Mouse (Mus musculus) hindbrain, embryonic 16.5 days (tissue): Measurements from ENCODE around the gene Ascl1. TPM values are rescaled to one million over a fixed set of nuclear protein-coding genes. Genes with fewer than 3 reads are reported as not detected.
A peak's percentile ranks its signal among the peaks of the same experiment; 100 is the strongest.

Experiments
- ATAC-seq: fragments of 200-750 bp; cut with Nextera tagmentation; 2 replicates; pipeline ENCODE4 v1.8.0; 2017; ENCODE audit warnings: moderate TSS enrichment, moderate library complexity
- H3K27ac ChIP-seq: fragments of 300-500 bp; sonication (generic); 2 replicates; pipeline ENCODE4 v1.5.1; 2014; ENCODE audit warnings: low read depth, mild to moderate bottlenecking, control low read depth, low read length, moderate library complexity
- H3K27me3 ChIP-seq: fragments of 300-500 bp; sonication (generic); replicated peaks from 2 replicates; pipeline ENCODE4 v1.6.1; 2014; ENCODE audit warnings: low read length; ENCODE audit not compliant: control insufficient read depth, insufficient read depth
- H3K36me3 ChIP-seq: fragments of 300-500 bp; sonication (generic); 2 replicates; pipeline ENCODE4 v1.6.1; 2014; ENCODE audit warnings: mild to moderate bottlenecking, low read length, moderate library complexity, mixed read lengths; ENCODE audit not compliant: control insufficient read depth, insufficient read depth
- H3K4me1 ChIP-seq: fragments of 300-500 bp; sonication (generic); 2 replicates; pipeline ENCODE4 v1.6.1; 2014; ENCODE audit warnings: low read depth, low read length; ENCODE audit not compliant: control insufficient read depth, insufficient read depth
- H3K4me2 ChIP-seq: fragments of 300-500 bp; sonication (generic); 2 replicates; pipeline ENCODE4 v1.6.1; 2014; ENCODE audit warnings: mild to moderate bottlenecking, low read length, control low read depth, moderate library complexity
- H3K4me3 ChIP-seq: fragments of 300-500 bp; sonication (generic); 2 replicates; pipeline ENCODE4 v1.5.1; 2014; ENCODE audit warnings: mild to moderate bottlenecking, low read length, control low read depth, moderate library complexity
- H3K9ac ChIP-seq: fragments of 300-500 bp; sonication (generic); 2 replicates; pipeline ENCODE4 v1.6.1; 2014; ENCODE audit warnings: low read depth, mild to moderate bottlenecking, control low read depth, low read length, moderate library complexity
- H3K9me3 ChIP-seq: fragments of 300-500 bp; sonication (generic); 2 replicates; pipeline ENCODE4 v1.6.1; 2014; ENCODE audit warnings: mild to moderate bottlenecking, low read length, moderate library complexity; ENCODE audit not compliant: control insufficient read depth
- WGBS: fragments of 180-500 bp; shearing (Covaris S2); extraction: QIAGEN DNeasy Blood & Tissue Kit; methylation state at CpG from one replicate; pipeline ENCODE4 v1.1.7; 2014; 5-methylcytosine and 5-hydroxymethylcytosine counted together
- polyA plus RNA-seq: library from polyadenylated mRNA; unstranded; fragments of >200 nt; fragmentation: Nextera tagmentation; extraction: Ambion mirVana; gene quantifications from 2 replicates; pipeline ENCODE4 v1.2.1, GENCODE M21; 2015

Gene Ascl1
- polyA plus RNA-seq, 1 experiment from 2014 or later = 6.3 TPM

DNA sequence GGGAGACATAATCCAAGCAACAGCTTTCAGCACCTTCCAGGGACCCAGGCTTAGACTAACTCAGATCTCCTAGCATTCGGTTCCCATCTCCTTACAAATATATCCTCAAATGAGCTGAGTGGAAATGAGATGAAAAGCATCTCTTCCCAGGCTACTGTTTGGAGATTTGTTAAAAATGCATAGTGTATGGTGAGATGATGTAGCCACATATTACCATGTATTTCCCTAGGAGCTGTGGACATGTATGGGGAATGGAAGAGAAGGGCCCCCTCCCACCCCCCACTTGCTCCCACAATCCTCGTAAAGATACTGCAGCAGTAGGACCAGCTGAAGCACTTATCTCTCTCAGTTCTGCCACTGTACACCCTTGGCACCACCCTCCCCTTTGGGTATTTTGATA is 3.1 kb downstream of the Ascl1 start:
- Histone ChIP-seq H3K4me2 (peak overlapping the region; percentile 13; the same call in 1 of the 2 replicates), H3K36me3 (no peaks in the 10 kb centered on the region), H3K4me1 (peaks cover 36% of the 10 kb centered on the region), H3K9me3 (no peaks in the 10 kb centered on the region), H3K9ac (no peak overlapping the region), H3K4me3 (no peak overlapping the region), H3K27me3 (no peaks in the 10 kb centered on the region), H3K27ac (peak overlapping the region; percentile 42)
- no peak for ATAC-seq
- WGBS = 12% methylated on average over 2 of the region's 2 CpGs

DNA sequence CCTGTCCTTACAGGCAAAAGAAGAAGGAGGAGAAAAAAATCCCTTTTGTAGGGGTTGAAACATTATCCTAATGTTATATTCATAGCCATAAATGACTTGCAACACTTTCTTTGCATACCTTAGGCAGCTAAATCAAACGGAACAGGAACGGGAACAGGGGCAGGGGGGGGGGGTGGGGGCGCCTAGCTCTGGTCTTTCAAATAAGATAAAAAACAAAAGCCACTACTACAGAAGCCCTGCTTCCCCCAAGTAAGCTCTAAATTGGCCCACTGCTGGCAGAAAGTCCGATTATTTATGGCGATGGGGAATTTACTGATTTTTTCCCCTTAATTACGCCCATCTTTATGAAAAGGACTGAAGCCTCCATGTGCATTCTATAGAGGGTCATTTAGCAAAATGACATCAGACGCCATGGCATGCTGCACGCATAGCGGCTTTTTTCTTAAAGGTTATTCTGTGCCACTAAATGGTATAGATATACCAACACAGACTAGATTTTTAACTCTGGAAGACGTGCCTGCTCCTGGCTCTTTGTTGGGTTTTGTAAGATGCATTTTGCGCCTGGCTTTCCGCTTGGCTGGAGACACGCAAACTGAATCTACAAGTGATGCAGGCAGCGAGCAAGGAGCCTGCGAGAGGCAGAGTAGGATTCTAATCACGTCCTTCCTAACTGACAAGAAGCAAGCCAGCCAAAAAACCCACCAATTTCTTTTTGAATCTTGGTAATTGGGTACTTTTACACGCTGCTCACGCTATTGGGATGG is 4.0 kb downstream of the Ascl1 start:
- Histone ChIP-seq H3K36me3 (no peaks in the 10 kb centered on the region), H3K27ac (peak overlapping the region; percentile 79), H3K9me3 (no peaks in the 10 kb centered on the region), H3K4me1 (peaks cover 38% of the 10 kb centered on the region), H3K9ac (no peak overlapping the region), H3K27me3 (no peaks in the 10 kb centered on the region), H3K4me2 (peak overlapping the region; percentile 62), H3K4me3 (0 out of 2 replicates have a peak overlapping the region, but pooled peaks have one; percentile 1)
- 3% methylated on average over 18 of the region's 18 CpGs for WGBS
- ATAC-seq = peak; percentile 15

DNA sequence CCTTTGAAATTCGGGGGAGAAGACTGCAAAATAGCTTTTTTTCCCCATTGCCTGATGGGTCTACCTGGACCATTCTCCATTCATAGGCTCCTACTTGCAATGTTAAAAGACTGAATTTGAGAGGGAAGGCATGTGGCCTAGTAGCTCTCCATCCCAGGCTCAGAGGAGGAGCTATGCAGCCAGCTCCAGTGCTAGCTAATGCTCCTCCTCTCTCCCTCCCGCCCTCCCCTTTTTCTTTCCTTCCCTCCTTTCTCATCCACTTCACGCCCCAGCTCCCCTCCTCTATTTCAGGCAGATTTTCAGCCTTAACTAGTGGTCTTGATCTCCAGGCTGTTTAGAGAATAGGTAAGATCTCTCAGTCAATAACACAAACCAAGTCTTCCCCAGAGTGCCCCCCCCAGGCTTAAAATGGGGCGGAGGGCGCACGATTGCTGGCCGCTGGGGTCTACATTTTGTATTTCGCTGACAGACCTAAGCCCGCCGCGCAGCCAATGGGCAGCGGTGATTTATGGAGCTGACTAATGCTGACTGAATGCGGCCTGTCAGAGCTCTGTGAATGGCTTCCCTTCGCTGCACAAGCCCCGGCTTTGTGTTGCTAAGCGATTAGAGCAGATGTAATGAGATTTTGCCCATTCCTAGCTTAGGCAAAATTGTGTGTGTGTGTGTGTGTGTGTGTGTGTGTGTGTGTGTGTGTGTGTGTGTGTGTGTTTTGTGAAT is 4.9 kb downstream of the Ascl1 start:
- Histone ChIP-seq H3K36me3 (no peaks in the 10 kb centered on the region), H3K4me3 (peak overlapping the region; percentile 29), H3K27ac (peak overlapping the region; percentile 79), H3K4me2 (peak overlapping the region; percentile 62), H3K27me3 (no peaks in the 10 kb centered on the region), H3K9me3 (no peaks in the 10 kb centered on the region), H3K4me1 (peaks cover 31% of the 10 kb centered on the region), H3K9ac (peak overlapping the region; percentile 57)
- whole genome bisulfite sequencing = under 1% methylated on average over 16 of the region's 16 CpGs
- ATAC-seq = peak; percentile 75

DNA sequence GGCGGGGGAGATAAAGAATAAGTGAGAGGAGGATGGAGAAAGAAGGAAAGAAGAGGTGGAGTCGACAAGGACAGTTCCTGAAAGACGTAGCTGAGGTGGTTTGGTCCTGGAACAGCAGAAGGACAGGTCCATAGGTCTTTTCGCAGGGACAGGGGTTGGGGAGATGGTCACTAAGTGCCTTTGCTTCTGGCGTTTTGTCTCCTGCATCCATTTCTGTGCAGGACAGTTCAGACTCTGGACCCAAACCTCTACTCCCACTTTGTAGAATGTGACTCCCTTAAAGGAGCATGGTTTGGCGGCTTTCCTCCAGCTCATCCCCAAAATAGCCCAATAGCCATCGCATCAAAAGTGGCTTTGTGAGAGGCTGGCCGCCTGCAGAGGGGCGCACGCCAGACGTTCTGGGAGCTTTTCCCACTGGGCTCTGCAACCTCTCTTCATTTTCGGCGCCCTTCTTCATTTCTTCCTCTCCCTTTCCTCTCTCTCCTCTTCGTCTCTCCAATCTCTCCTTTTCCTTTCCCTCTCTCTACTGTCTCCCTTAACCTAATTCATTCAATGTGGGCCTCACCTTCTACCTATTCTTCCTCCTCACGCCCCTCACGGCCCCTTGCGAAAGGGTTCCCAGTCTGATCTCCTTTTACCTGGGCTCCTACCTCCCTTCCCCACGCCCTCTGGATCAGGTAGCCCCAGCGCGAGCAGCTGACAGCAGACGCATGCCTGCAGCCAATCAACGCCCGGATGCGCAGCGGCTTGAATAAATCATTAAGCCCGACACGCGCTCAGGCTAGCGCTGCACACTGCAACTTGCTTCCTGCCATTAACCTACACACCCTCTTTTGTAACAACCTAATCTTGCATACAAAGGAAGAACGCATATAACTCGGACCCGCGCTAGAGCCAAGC is 7.5 kb downstream of the Ascl1 start:
- WGBS = 1% methylated on average over 33 of the region's 33 CpGs
- Histone ChIP-seq H3K36me3 (no peaks in the 10 kb centered on the region), H3K4me3 (peak overlapping the region; percentile 43), H3K27me3 (no peaks in the 10 kb centered on the region), H3K4me1 (peaks cover 21% of the 10 kb centered on the region), H3K9me3 (no peaks in the 10 kb centered on the region), H3K4me2 (peak overlapping the region; percentile 78), H3K27ac (peak overlapping the region; percentile 53), H3K9ac (peak overlapping the region; percentile 64)
- peak; percentile 84 for ATAC-seq

DNA sequence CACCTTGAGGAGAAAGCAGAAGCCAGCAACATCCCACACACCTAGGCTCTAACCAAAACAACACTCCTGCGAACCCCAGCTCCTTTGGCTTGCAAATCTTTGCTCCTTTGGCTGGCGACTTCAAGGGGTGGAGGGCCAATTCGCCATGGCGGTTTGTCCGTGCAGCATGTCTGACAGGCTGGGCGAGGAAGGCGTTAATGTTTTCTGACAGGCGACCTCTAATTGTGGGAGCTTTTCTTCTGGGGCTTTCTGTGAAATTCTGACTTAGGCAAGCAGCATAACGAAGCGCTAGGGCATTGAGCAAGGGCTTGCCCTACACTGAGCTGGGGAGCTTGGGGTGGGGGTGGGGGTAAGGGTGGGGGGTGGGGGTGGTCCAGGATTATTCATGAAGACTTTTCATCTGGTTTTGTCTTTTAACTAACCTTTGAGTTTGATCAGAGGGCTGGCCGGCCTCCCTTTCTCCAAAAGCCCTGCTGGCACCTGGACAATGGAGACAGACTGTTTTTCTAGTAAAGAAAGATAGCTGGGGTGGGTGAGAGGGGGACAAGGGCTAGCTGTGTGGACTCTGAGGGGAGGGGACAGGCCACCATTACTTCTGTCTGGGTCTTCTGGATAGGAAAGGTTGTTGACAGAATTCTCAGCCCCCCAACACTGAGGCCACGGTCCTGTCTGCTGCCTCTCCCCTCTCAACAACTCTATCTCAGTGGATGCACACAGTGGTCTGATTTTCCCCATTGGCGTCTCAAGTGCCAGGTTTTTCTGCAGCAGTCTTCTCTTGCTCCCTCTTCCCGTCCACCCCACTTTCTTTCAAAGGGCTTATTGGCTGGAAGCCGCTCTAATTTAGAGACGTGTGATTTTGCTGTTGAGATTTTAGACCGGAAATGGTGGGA is 8.4 kb downstream of the Ascl1 start:
- Histone ChIP-seq H3K4me3 (peak overlapping the region; percentile 43), H3K27me3 (no peaks in the 10 kb centered on the region), H3K9ac (peak overlapping the region; percentile 39; the same call in 1 of the 2 replicates), H3K4me2 (peak overlapping the region; percentile 78), H3K27ac (peak overlapping the region; percentile 36), H3K36me3 (no peaks in the 10 kb centered on the region), H3K9me3 (no peaks in the 10 kb centered on the region; the same call in 1 of the 2 replicates), H3K4me1 (peaks cover 21% of the 10 kb centered on the region)
- peak; percentile 27; the same call in 1 of the 2 replicates for ATAC-seq
- 1% methylated on average over 17 of the region's 17 CpGs for WGBS

DNA sequence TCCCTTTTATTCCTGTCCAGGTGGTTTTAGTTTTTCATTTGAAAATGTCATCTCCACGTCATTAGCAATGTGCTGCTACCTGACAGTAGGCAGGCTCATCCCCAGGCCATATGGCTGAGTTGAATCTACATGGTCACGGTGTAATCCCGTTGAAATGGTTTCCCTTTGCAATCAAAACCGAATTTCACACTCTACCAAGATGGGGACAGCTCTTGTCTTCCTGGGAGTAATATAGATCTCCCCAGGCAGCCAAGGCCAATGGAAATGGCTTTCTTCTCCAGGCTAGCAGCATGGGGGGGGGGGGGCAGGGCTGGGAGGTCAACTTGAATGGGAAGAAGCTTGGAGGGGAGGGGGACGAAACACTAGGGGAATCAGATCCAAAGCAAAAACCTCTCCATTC is 15.6 kb downstream of the Ascl1 start:
- Histone ChIP-seq H3K9me3 (no peaks in the 10 kb centered on the region; the same call in 1 of the 2 replicates), H3K27ac (no peak overlapping the region), H3K27me3 (no peaks in the 10 kb centered on the region), H3K4me2 (no peak overlapping the region), H3K36me3 (no peaks in the 10 kb centered on the region), H3K9ac (no peak overlapping the region), H3K4me3 (no peak overlapping the region), H3K4me1 (peaks cover 3% of the 10 kb centered on the region; the same call in 1 of the 2 replicates)
- ATAC-seq = no peak
- 50% methylated on average over 5 of the region's 5 CpGs for WGBS

DNA sequence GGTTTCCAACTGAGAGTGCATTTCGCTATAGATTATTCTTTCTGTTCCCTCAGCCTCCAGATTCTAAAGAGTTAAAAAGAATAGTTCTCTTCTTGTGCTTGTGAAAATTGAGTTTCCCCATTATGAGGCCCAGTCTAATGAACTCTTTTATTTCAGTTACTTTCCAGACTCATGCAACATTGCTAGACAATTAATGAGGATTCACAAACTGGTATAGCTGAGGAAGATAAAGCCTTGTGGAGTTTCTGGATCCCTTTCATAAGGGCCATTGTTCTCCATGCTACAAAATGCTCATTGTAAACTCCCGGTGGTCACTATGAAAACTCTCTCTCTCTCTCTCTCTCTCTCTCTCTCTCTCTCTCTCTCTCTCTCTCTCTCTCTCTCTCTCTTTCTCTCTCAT is 18.5 kb downstream of the Ascl1 start:
- no peak overlapping the region for H3K4me2 ChIP-seq
- 40% methylated on average over 2 of the region's 2 CpGs for WGBS
- H3K9me3 ChIP-seq = no peaks in the 10 kb centered on the region
- H3K36me3 ChIP-seq = no peaks in the 10 kb centered on the region
- H3K27ac ChIP-seq = no peak overlapping the region
- no peak for ATAC-seq
- H3K4me3 ChIP-seq = no peak overlapping the region
- no peaks in the 10 kb centered on the region for H3K27me3 ChIP-seq
- peaks cover 3% of the 10 kb centered on the region; the same call in 1 of the 2 replicates for H3K4me1 ChIP-seq
- H3K9ac ChIP-seq = no peak overlapping the region

DNA sequence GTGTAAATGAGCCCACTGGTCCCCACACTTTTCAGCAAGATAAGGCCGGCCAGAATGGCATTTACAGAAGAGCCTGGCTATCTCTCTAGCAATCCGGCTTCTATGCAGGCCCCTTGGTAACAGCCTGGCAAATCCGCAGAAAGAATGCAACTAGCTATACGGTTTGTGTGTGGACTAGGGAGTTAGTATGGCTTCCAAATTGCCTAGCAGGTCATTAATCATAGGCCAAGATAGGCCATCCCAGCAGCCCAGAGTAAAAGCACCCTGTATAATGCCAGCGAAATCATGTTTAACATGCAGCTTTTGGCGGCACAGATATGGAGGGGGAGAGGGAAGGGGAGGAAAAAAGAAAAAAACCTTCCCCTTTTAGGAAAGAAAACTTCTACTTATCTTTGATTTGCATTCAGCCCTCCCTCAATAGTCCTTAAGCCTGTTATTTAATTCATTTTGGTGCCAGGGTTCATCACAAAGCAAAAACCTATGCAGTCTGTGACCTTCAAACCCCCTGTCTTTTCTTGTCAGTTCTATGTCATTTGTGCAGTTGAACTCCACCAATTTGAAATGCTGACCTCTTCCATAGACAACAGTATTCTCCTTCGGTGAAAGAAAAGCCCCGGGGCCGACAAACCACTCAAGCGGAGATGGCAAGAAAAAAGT is 19.9 kb downstream of the Ascl1 start:
- Histone ChIP-seq H3K9me3 (no peaks in the 10 kb centered on the region), H3K9ac (no peak overlapping the region; the same call in 1 of the 2 replicates), H3K36me3 (no peaks in the 10 kb centered on the region), H3K4me2 (no peak overlapping the region), H3K27ac (no peak overlapping the region), H3K27me3 (no peaks in the 10 kb centered on the region), H3K4me3 (no peak overlapping the region), H3K4me1 (peaks cover 3% of the 10 kb centered on the region; the same call in 1 of the 2 replicates)
- peak; percentile 48; the same call in 1 of the 2 replicates for ATAC-seq
- 22% methylated on average over 10 of the region's 10 CpGs for WGBS
